Mouse (Mus musculus): ENCODE results near the gene Olfr1309. TPM values are rescaled to one million over a fixed set of nuclear protein-coding genes. Genes with fewer than 3 reads are reported as not detected.
"Not testable (repeated sequence)": the region's sequence is repeated elsewhere in the genome, so short reads cannot be mapped to it uniquely, and the experiment has no call there.

Olfr1309 gene
- total RNA-seq (2012; rRNA removed), result not detected in 2 replicates
- not detected for polyA plus RNA-seq (2012; ENCODE audit: insufficient read depth in 1 of 2, insufficient read length in 2 of 2, low read depth in 1 of 2, low replicate concordance in 2 of 2, missing spikeins in 1 of 2)

DNA sequence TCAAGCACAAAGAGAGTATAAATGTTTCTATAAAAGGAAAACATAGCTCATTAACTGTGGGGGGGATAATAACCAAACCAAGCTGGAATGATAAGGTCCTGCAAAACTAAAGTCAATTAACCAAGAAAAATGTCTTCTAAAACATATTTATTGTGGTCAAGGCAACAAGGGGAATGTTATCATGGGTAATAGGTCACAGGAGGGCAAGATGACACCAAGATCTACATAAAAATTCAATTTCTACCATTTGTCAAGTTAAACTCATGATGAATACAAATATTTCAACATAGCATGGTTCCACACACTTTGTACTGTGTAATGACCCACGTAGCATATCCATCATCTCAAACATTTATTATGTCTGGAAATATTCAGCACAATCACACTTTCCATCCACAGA is at the start of gene Olfr1309:
Gene Olfr1309 (minus strand): TSS at position 101 of the 400 bp plus-strand sequence.
- TF ChIP-seq ZC3H11A (IDR thresholded peaks at IDR 0.05; ENCODE audit: low read depth, low read length), result no peak
- TF ChIP-seq ETS1 (IDR thresholded peaks at IDR 0.05; ENCODE audit: low read depth, low read length), result no peak
- no peak for TF ChIP-seq ELF1 (IDR thresholded peaks at IDR 0.05; ENCODE audit: low read depth, low read length)
- TF ChIP-seq TCF12 (IDR thresholded peaks at IDR 0.05; ENCODE audit: low read depth, low read length), result no peak
- TF ChIP-seq NELFE (IDR thresholded peaks at IDR 0.05; ENCODE audit: low read depth, low read length), result no peak
- no peak for TF ChIP-seq MYB (IDR thresholded peaks at IDR 0.05; ENCODE audit: low read depth, low read length)
- no peak for TF ChIP-seq MEF2A (IDR thresholded peaks at IDR 0.05; ENCODE audit: extremely low read depth, insufficient replicate concordance, low read depth, low read length, poor library complexity, severe bottlenecking)
- TF ChIP-seq MYC (IDR thresholded peaks at IDR 0.05; ENCODE audit: low read depth, low read length), result no peak
- no peaks in the 10 kb centered on the region for H3K27me3 ChIP-seq (ENCODE audit: control insufficient read depth in 1 of 2, insufficient read depth in 2 of 2, low read length in 2 of 2)
- H3K4me1 ChIP-seq (ENCODE audit: control insufficient read depth in 1 of 2, insufficient read depth in 2 of 2, low read length in 2 of 2), result no peaks in the 10 kb centered on the region
- H3K27ac ChIP-seq (ENCODE audit: control insufficient read depth, low read depth, low read length), result no peak within 1 kb of the TSS
- H3K36me3 ChIP-seq (ENCODE audit: control insufficient read depth in 1 of 2, insufficient read depth in 2 of 2, low read length in 2 of 2), result no peaks in the 10 kb centered on the region
- H3K9ac ChIP-seq (ENCODE audit: control insufficient read depth, low read depth, low read length, poor library complexity, severe bottlenecking), result no peak within 1 kb of the TSS
- no peaks in the 10 kb centered on the region for H3K9me3 ChIP-seq (replicated peaks; ENCODE audit: insufficient read depth, low read length)
- no peaks in the 10 kb centered on the region for H3K79me2 ChIP-seq (ENCODE audit: control insufficient read depth, insufficient read depth, low read length, poor library complexity)
- no peak for DNase-seq (ENCODE audit: low read depth, low spot score)
- no peak within 1 kb of the TSS for H3K4me3 ChIP-seq (ENCODE audit: control insufficient read depth in 1 of 2, insufficient read depth in 1 of 2, low read depth in 2 of 2, low read length in 2 of 2)

DNA sequence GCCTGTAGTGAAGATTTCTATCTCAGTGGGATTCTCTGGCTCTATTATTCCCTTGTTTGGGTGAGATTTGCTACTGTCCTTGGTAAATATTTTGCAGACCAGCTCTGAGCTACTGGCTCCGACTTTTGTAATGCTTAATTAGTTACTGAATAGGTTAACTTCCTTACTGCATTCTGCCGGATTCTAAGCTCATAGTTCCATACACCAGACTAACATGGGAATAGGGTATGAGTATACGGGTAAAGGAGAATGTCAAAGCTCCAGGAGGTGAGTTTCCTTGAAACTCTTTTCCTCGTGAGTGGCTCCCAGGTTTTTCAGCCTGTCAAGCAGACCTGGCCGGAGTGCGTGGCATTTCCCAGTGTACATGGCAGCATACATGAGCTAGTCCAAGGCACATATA is 36.9 kb upstream of the Olfr1309 start:
- not testable (repeated sequence) for DNase-seq (ENCODE audit: low read depth, low spot score); H3K9ac ChIP-seq (ENCODE audit: control insufficient read depth, low read depth, low read length, poor library complexity, severe bottlenecking); H3K9me3 ChIP-seq (replicated peaks; ENCODE audit: insufficient read depth, low read length); H3K27me3 ChIP-seq (ENCODE audit: control insufficient read depth in 1 of 2, insufficient read depth in 2 of 2, low read length in 2 of 2); H3K27ac ChIP-seq (ENCODE audit: control insufficient read depth, low read depth, low read length); H3K4me1 ChIP-seq (ENCODE audit: control insufficient read depth in 1 of 2, insufficient read depth in 2 of 2, low read length in 2 of 2); H3K36me3 ChIP-seq (ENCODE audit: control insufficient read depth in 1 of 2, insufficient read depth in 2 of 2, low read length in 2 of 2); H3K79me2 ChIP-seq (ENCODE audit: control insufficient read depth, insufficient read depth, low read length, poor library complexity); H3K4me3 ChIP-seq (ENCODE audit: control insufficient read depth in 1 of 2, insufficient read depth in 1 of 2, low read depth in 2 of 2, low read length in 2 of 2)

DNA sequence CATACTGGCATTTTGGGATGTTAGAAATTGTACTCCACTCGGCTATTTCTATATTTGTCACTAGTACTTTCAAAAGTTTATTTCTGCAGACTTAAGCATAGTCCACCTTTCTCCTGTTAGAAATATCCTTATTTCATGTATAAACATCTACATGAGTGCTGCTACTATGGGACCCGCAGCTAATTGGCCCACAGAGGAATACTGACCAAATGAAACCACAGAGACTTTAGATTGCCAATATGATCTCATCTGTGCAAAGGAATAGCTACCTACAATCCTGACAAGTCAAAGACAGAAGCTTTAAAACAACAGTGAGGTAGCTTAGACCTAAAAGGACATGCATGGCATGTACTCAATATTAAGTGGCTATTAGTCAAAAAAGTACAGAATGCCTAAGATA is 34.2 kb upstream of the Olfr1309 start, which contains the start of gene Olfr1311:
Gene Olfr1311 (minus strand): TSS at position 101 of the 400 bp plus-strand sequence.
- no peaks in the 10 kb centered on the region for H3K79me2 ChIP-seq (ENCODE audit: control insufficient read depth, insufficient read depth, low read length, poor library complexity)
- H3K4me3 ChIP-seq (ENCODE audit: control insufficient read depth in 1 of 2, insufficient read depth in 1 of 2, low read depth in 2 of 2, low read length in 2 of 2), result no peak within 1 kb of the TSS
- H3K36me3 ChIP-seq (ENCODE audit: control insufficient read depth in 1 of 2, insufficient read depth in 2 of 2, low read length in 2 of 2), result no peaks in the 10 kb centered on the region
- H3K9ac ChIP-seq (ENCODE audit: control insufficient read depth, low read depth, low read length, poor library complexity, severe bottlenecking), result no peak within 1 kb of the TSS
- H3K9me3 ChIP-seq (replicated peaks; ENCODE audit: insufficient read depth, low read length), result no peaks in the 10 kb centered on the region
- no peak for TF ChIP-seq E2F4 (IDR thresholded peaks at IDR 0.05; ENCODE audit: borderline replicate concordance, low read depth, low read length)
- H3K27ac ChIP-seq (ENCODE audit: control insufficient read depth, low read depth, low read length), result no peak within 1 kb of the TSS
- peaks cover 0 to 1% of the 10 kb centered on the region in 2 experiments; a peak in 2 of 4 replicates for H3K27me3 ChIP-seq (ENCODE audit: control insufficient read depth in 1 of 2, insufficient read depth in 2 of 2, low read length in 2 of 2)
- DNase-seq (ENCODE audit: low read depth, low spot score), result no peak
- H3K4me1 ChIP-seq (ENCODE audit: control insufficient read depth in 1 of 2, insufficient read depth in 2 of 2, low read length in 2 of 2), result no peaks in the 10 kb centered on the region

All from MEL (cell line).